Mouse (Mus musculus) thymus, adult 2 months (tissue): Measurements from ENCODE around the gene Ttll3.

Experiments used
- CTCF ChIP-seq: fragments of 200-500 bp; IDR thresholded peaks from 2 replicates; pipeline ENCODE4 v1.5.1; 2012; ENCODE audit warnings: mild to moderate bottlenecking, control low read depth, low read length, moderate library complexity, borderline replicate concordance; ENCODE audit not compliant: control insufficient read depth, poor library complexity, insufficient read depth; ENCODE audit errors: extremely low read depth
- POLR2A ChIP-seq: fragments of 200-500 bp; IDR thresholded peaks from 2 replicates; pipeline ENCODE4 v1.6.1; 2012; ENCODE audit warnings: mild to moderate bottlenecking, low read length, control low read depth, moderate library complexity; ENCODE audit not compliant: control insufficient read depth, poor library complexity, insufficient read depth; ENCODE audit errors: extremely low read depth

DNA sequence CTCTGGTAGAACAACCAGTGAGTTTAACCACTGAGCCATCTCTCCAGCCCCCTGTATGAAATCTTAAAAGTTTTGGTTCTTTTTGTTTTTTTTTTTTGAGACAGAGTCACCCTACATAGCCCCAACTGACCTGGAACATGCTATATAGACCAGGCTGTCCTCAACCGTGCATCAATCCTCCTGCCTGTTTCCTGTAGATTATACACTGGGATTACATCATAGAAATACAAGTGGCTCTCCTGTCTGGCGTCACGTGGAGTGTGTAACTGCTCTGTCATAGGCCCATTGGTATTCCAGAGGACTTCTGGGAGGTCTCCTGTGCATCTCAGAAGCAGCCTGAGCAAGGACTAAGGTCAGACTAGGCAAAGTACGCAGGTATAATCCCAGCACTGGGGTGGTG lies 33.9 kb downstream of the Ttll3 start:
- no peak for TF ChIP-seq POLR2A
- no peak for TF ChIP-seq CTCF
